Mouse (Mus musculus) cerebellum, adult 2 months (tissue): Measurements from ENCODE around the gene Camta2.
A peak's percentile ranks its signal among the peaks of the same experiment; 100 is the strongest.

ENCODE experiments used
- CTCF ChIP-seq: fragments of 200-500 bp; IDR thresholded peaks from 2 replicates; pipeline ENCODE4 v1.5.1; 2011; ENCODE audit warnings: low read depth, mild to moderate bottlenecking, control low read depth, low read length, moderate library complexity, borderline replicate concordance; ENCODE audit not compliant: insufficient read depth
- POLR2A ChIP-seq: fragments of 200-500 bp; IDR thresholded peaks from 2 replicates; pipeline ENCODE4 v1.6.1; 2011; ENCODE audit warnings: low read length, control low read depth, borderline replicate concordance; ENCODE audit not compliant: insufficient read depth

DNA sequence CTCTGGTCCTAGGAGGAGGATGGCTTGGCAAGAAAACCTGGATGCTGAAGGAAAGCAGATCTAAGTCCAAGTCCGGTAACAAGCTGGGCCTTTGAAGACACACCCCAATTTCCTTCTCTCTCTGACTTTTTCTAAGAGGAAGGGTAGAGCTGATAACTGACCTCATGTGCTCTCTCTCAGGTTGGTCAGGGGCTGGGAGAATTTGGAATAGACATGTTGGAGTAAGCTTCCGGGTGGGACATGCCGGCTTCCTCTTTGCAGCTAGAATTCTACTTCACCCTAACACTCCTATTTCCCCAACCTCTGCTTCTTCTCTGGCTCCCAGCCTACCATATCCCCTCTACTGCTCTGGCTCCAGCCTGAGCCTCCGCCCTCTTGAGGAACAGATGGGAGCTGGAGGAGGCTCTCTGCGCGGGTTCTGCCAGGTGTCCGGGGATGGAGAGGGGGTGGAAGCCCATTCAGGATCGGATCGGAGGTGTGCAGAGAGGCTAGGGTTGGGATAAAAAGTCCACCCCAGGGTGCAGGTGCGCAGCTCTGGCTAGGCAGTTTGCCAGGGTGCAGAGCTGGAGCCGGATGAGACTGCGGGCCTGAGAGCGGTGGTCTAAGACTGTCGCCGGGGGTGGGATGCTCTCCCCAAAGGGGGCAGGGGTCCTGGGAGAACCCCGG lies 871 bp downstream of the Camta2 start:
- TF ChIP-seq CTCF (no peak), POLR2A (0 out of 2 replicates have a peak, but pooled peaks have one; percentile 12)
